Mouse (Mus musculus) cerebellum, postnatal 25 days (tissue): ENCODE results near the gene Epop.

Experiments
- DNase-seq, 2 experiments: peaks; one replicate each; pipeline ENCODE4 v3.0.0; 2021; ENCODE audit warnings: mixed read lengths in 2 of 2

The Epop gene

GRCm38 (mm10) chr11:97629576-97629975, at the start of gene Epop:
TSS of gene Epop (minus strand) at chr11:97629702.
- peak; percentile 87 to 91 for DNase-seq

GRCm38 (mm10) chr11:97678301-97678700, 48.8 kb upstream of the Epop start:
- no peak for DNase-seq

GRCm38 (mm10) chr11:97677842-97678241, 48.3 kb upstream of the Epop start:
- no peak for DNase-seq

GRCm38 (mm10) chr11:97677381-97677780, 47.9 kb upstream of the Epop start:
- no peak for DNase-seq

- no peak for DNase-seq
Observed at GRCm38 (mm10) chr11:97676050-97676754, 46.7 kb upstream of the Epop start.

- no peak for DNase-seq
Observed at GRCm38 (mm10) chr11:97673148-97673547, 43.6 kb upstream of the Epop start.

- no peak for DNase-seq
Observed at GRCm38 (mm10) chr11:97671177-97671527, 41.6 kb upstream of the Epop start.

GRCm38 (mm10) chr11:97670234-97671176, 41.0 kb upstream of the Epop start:
- peak; percentile 38 to 52 for DNase-seq

GRCm38 (mm10) chr11:97669829-97670228, 40.3 kb upstream of the Epop start:
- DNase-seq = peak; percentile 71 to 85

- no peak for DNase-seq
Observed at GRCm38 (mm10) chr11:97669268-97669667, 39.8 kb upstream of the Epop start.

GRCm38 (mm10) chr11:97668160-97668559, 38.7 kb upstream of the Epop start:
- peak in 1 of 2 experiments; percentile 44 for DNase-seq

- peak in 1 of 2 experiments; percentile 22 for DNase-seq
Observed at GRCm38 (mm10) chr11:97666794-97667193, 37.3 kb upstream of the Epop start.

- no peak for DNase-seq
Observed at GRCm38 (mm10) chr11:97666221-97666620, 36.7 kb upstream of the Epop start.

- no peak for DNase-seq
Observed at GRCm38 (mm10) chr11:97665431-97665830, 35.9 kb upstream of the Epop start.

GRCm38 (mm10) chr11:97664771-97665240, 35.3 kb upstream of the Epop start:
- peak in 1 of 2 experiments; percentile 33 for DNase-seq

GRCm38 (mm10) chr11:97664339-97664665, 34.8 kb upstream of the Epop start:
- DNase-seq = no peak

- peak; percentile 53 to 65 for DNase-seq
Observed at GRCm38 (mm10) chr11:97663528-97664338, 34.2 kb upstream of the Epop start.

GRCm38 (mm10) chr11:97662893-97663527, 33.5 kb upstream of the Epop start, which contains the start of gene Mllt6:
TSS of gene Mllt6 (plus strand) at chr11:97663414.
- peak; percentile 83 to 92 for DNase-seq

GRCm38 (mm10) chr11:97662207-97662892, 32.8 kb upstream of the Epop start:
- peak in 1 of 2 experiments; percentile 30 for DNase-seq

- DNase-seq = peak in 1 of 2 experiments; percentile 59
Observed at GRCm38 (mm10) chr11:97661648-97662133, 32.2 kb upstream of the Epop start.
